Mouse (Mus musculus) heart, embryonic 14.5 days (tissue): ENCODE results near the gene Luzp1. TPM values are rescaled to one million over a fixed set of nuclear protein-coding genes. Genes with fewer than 3 reads are reported as not detected.

ENCODE experiments used
- ATAC-seq: fragments of 200-750 bp; cut with Nextera tagmentation; 2 replicates; pipeline ENCODE4 v1.8.0; 2017; ENCODE audit warnings: low read depth, moderate TSS enrichment; ENCODE audit not compliant: insufficient number of reproducible peaks, insufficient read depth, low FRiP score
- H3K27ac ChIP-seq, 2 experiments: fragments of 200-500 bp in 1 of 2; fragments of 300-500 bp in 1 of 2; sonication (generic) in 1 of 2; replicated peaks in 1 of 2; 2 replicates each; pipeline ENCODE4 v1.5.1; 2012 to 2014; ENCODE audit warnings: low read depth in 2 of 2, low read length in 2 of 2, control low read depth in 1 of 2, mild to moderate bottlenecking in 1 of 2, mixed read lengths in 1 of 2; ENCODE audit not compliant: control insufficient read depth in 1 of 2, insufficient read depth in 1 of 2
- H3K27me3 ChIP-seq: fragments of 300-500 bp; sonication (generic); 2 replicates; pipeline ENCODE4 v1.6.1; 2014; ENCODE audit warnings: mild to moderate bottlenecking, low read length, control low read depth; ENCODE audit not compliant: control insufficient read depth, insufficient read depth
- H3K36me3 ChIP-seq: fragments of 300-500 bp; sonication (generic); 2 replicates; pipeline ENCODE4 v1.6.1; 2014; ENCODE audit warnings: mild to moderate bottlenecking, control low read depth, low read length, mixed read lengths; ENCODE audit not compliant: control insufficient read depth, insufficient read depth
- H3K4me1 ChIP-seq, 2 experiments: fragments of 200-500 bp in 1 of 2; fragments of 300-500 bp in 1 of 2; sonication (generic) in 1 of 2; 2 replicates each; pipeline ENCODE4 v1.6.1; 2012 to 2014; ENCODE audit warnings: low read length in 2 of 2, control low read depth in 1 of 2, mixed read lengths in 1 of 2; ENCODE audit not compliant: control insufficient read depth in 2 of 2, insufficient read depth in 2 of 2
- H3K4me2 ChIP-seq: fragments of 300-500 bp; sonication (generic); 2 replicates; pipeline ENCODE4 v1.6.1; 2014; ENCODE audit warnings: mild to moderate bottlenecking, low read length
- H3K4me3 ChIP-seq, 2 experiments: fragments of 200-500 bp in 1 of 2; fragments of 300-500 bp in 1 of 2; sonication (generic) in 1 of 2; 2 replicates each; pipeline ENCODE4 v1.5.1; 2012 to 2014; ENCODE audit warnings: low read length in 2 of 2, mild to moderate bottlenecking in 2 of 2, control low read depth in 1 of 2, low read depth in 1 of 2, moderate library complexity in 1 of 2; ENCODE audit not compliant: control insufficient read depth in 1 of 2, insufficient read depth in 1 of 2
- H3K9ac ChIP-seq: fragments of 300-500 bp; sonication (generic); 2 replicates; pipeline ENCODE4 v1.6.1; 2014; ENCODE audit warnings: mild to moderate bottlenecking, low read length
- H3K9me3 ChIP-seq: fragments of 300-500 bp; sonication (generic); 2 replicates; pipeline ENCODE4 v1.6.1; 2016; ENCODE audit warnings: low read length, control low read depth; ENCODE audit not compliant: control insufficient read depth
- WGBS: fragments of 180-500 bp; shearing (Covaris S2); extraction: QIAGEN DNeasy Blood & Tissue Kit; methylation state at CpG from one replicate; pipeline ENCODE4 v1.1.7; 2014; 5-methylcytosine and 5-hydroxymethylcytosine counted together
- polyA plus RNA-seq: library from polyadenylated mRNA; unstranded; fragments of >200 nt; fragmentation: Nextera tagmentation; extraction: Ambion mirVana; gene quantifications from 2 replicates; pipeline ENCODE4 v1.2.1, GENCODE M21; 2014

The Luzp1 gene
- polyA plus RNA-seq, 1 experiment from 2014 or later = 90.5 TPM

DNA sequence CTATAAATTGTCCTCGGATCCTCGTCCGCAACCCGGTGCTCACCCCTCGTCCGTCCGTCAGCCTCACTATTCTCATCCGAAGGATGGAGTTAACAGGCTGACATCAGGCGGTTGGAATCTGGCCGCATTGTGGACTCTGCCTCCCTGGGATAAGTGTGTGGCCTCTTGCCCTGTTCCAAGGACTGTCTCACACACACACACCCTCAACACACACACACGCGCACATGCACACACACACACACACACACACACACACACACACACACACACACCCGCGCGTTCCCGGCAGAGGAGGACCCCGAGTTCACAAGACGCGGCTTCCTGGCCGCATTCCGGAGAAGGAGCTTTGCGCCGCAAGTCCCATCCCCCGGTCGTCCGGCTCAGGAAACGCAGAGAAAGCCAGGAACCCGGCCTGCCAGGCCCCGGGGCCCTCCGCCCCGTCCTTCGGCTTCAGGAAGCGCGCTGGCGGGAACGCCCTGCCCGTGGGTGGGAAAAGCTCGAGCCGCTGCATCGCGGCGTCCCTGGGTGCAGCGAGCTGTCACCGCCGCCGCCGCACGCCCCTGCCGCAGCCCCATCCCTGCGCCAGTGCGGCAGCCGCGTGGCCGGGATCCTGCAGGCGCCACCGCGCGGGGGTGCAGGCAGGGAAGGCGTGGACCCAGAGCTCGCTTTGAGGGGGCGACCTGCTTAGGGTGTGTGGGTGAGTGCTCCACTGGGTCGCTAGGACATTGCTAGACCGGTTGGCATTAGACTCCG lies 7.3 kb upstream of the Luzp1 start, which contains the start of gene 6030445D17Rik:
6030445D17Rik (plus strand) TSS at position 165 of the 753 bp plus-strand sequence.
- under 1% methylated on average over 62 of the region's 64 CpGs for WGBS
- ATAC-seq = peak; percentile 61
- H3K4me1 ChIP-seq = peaks cover 12 to 18% of the 10 kb centered on the region in 2 experiments
- peak within 1 kb of the TSS; percentile 89 for H3K4me2 ChIP-seq
- H3K27me3 ChIP-seq = 0 out of 2 replicates have a peak, but pooled peaks cover 4% of the 10 kb centered on the region
- no peaks in the 10 kb centered on the region for H3K36me3 ChIP-seq
- peak within 1 kb of the TSS; percentile 42 to 73 for H3K27ac ChIP-seq
- H3K9ac ChIP-seq = peak within 1 kb of the TSS; percentile 80
- H3K4me3 ChIP-seq = peak within 1 kb of the TSS; percentile 67 to 72
- H3K9me3 ChIP-seq = no peaks in the 10 kb centered on the region

DNA sequence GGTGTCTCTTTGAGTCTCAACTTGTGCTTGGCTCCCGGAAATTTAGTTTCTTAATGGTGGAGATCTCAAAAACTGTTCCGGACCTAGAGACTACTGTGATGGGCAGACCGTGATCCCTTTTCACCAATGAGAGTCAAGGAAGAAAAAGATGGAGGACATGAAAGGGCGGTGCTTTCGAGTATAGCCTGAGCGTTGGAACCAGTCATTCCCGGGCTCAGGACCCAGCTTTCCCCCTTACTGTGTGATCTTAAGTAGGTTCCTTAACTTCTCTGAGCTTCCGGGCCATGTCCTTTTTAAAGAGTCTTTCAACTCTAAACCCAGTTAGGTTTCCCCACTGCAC lies 6.8 kb upstream of the Luzp1 start:
- H3K27ac ChIP-seq = peak overlapping the region; percentile 42 to 73
- WGBS = 2% methylated on average over 8 of the region's 8 CpGs
- H3K4me1 ChIP-seq = peaks cover 12 to 18% of the 10 kb centered on the region in 2 experiments
- peak overlapping the region; percentile 89 for H3K4me2 ChIP-seq
- H3K9me3 ChIP-seq = no peaks in the 10 kb centered on the region
- H3K4me3 ChIP-seq = peak overlapping the region; percentile 67 to 72
- ATAC-seq = peak; percentile 29; the same call in 1 of the 2 replicates
- H3K9ac ChIP-seq = peak overlapping the region; percentile 80
- H3K27me3 ChIP-seq = 0 out of 2 replicates have a peak, but pooled peaks cover 4% of the 10 kb centered on the region
- no peaks in the 10 kb centered on the region for H3K36me3 ChIP-seq

DNA sequence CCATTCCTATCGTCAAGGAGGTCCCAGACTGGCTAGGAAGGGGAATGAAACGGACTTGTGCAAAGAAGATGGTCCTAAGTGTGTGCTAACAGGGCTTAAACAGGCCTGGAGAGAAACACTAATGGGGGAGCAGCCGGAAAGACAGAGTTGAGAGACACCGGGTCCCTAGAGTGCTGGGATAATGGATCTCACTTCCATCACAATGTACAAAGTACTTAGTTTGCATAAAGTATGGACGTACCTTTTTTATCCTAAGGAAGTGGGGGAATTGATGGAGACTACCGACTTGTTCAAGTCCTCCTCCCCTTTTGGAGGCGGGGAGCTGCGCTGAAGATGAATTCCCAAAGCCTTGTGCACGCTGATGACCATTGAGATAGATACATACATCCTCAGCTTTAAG lies 6.1 kb upstream of the Luzp1 start:
- WGBS = 37% methylated on average over 9 of the region's 9 CpGs
- H3K27me3 ChIP-seq = 0 out of 2 replicates have a peak, but pooled peaks cover 4% of the 10 kb centered on the region
- no peak overlapping the region for H3K27ac ChIP-seq
- no peaks in the 10 kb centered on the region for H3K36me3 ChIP-seq
- H3K4me3 ChIP-seq = peak overlapping the region; percentile 67 to 72; a peak in 2 of 4 replicates
- H3K4me2 ChIP-seq = peak overlapping the region; percentile 89
- no peaks in the 10 kb centered on the region for H3K9me3 ChIP-seq
- no peak overlapping the region; the same call in 1 of the 2 replicates for H3K9ac ChIP-seq
- no peak for ATAC-seq
- peaks cover 12 to 18% of the 10 kb centered on the region in 2 experiments for H3K4me1 ChIP-seq

DNA sequence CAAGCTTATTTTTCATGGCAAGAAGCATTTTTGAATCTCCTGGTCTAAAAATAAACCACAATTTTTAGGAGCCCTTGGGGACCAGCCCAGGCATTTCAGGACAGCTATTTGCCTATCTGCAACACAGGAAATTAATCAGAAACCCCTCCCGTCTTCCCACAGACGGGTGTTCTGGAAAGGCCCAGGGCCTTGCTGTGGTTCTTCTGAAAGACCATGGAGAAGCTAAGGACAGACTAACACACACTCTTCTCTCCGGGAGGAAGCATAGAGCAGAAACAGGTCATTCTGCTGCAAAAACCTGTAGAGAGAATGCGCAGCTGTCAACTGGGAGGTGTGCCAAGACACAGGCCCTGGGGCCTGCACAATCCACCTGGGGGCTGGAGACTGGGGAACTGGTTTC lies 3.3 kb upstream of the Luzp1 start:
- WGBS = 20% methylated on average over 4 of the region's 4 CpGs
- peaks cover 15 to 26% of the 10 kb centered on the region in 2 experiments for H3K4me1 ChIP-seq
- peak overlapping the region; percentile 29; the same call in 1 of the 2 replicates for H3K4me2 ChIP-seq
- ATAC-seq = no peak
- H3K9me3 ChIP-seq = no peaks in the 10 kb centered on the region
- no peak overlapping the region for H3K4me3 ChIP-seq
- H3K27me3 ChIP-seq = 0 out of 2 replicates have a peak, but pooled peaks cover 4% of the 10 kb centered on the region
- H3K9ac ChIP-seq = peak overlapping the region; percentile 38; the same call in 1 of the 2 replicates
- peak overlapping the region; percentile 53 to 72; a peak in 3 of 4 replicates for H3K27ac ChIP-seq
- H3K36me3 ChIP-seq = no peaks in the 10 kb centered on the region

DNA sequence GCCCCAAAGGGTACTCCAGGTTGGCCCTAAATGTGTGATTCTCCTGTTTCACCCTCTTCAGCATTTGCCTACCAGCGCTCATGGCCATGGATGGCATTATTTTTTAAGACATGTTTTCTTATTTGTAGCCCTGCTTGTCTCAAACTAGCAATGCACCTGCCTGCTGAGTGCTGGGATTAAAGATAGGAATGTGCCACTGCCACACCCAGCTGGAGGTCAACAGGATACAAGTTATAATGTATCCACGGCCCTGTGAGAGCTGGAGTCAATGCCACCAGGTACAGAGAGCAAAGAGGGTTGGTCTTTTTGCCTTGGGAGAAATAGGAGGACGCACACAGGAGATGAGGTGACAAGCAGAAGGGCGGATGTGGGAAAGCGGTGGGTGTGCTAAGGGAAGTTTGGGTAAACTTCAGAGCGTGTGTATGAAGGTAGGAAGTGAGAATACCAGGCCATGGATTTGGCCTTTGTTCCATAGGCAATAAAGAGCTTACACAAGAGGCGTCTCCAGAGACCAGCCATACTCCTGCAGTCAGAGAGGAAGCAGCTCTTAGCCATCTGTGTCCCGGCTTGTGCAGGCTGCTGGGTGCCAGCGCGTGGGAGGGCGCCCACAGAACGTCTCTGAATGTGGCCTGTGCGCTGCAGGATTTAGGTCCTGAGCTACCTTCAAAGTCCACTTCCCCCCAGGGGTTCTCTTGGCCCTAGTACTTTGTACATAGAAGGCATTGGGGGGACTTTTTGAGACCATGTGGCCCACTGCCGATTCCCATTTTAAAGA lies 821 bp upstream of the Luzp1 start:
- Histone ChIP-seq H3K9ac (no peak overlapping the region), H3K36me3 (no peaks in the 10 kb centered on the region), H3K27me3 (no peaks in the 10 kb centered on the region), H3K9me3 (no peaks in the 10 kb centered on the region), H3K4me2 (peak overlapping the region; percentile 70), H3K27ac (0 out of 4 replicates have a peak overlapping the region, but pooled peaks of 1 of the 2 experiments have one; percentile 99), H3K4me1 (peaks cover 7 to 42% of the 10 kb centered on the region in 2 experiments), H3K4me3 (peak overlapping the region in 1 of 2 experiments; percentile 97; a peak in 1 of 4 replicates)
- no peak for ATAC-seq
- 80% methylated on average over 14 of the region's 14 CpGs for WGBS

DNA sequence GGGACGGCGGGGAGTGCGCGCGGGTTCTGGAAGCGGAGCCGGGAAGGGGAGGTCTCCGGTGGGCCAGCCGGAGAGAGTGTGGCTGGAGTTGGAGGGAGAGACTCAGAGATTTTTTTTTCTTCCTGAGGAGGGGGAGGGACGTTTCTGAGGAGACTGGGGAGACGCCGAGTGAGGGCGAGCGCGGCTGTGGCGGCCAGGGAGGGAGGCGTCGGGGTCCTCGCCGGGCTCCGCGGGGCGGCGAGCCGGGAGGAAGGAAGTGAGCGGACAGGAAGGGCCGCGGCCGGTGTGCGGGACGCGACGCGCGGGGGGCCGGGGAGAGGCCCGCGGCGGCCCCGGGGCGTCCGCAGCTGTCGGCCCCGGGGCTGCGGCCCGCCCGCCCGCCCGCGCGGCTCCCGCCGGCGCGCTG lies 383 bp downstream of the Luzp1 start:
- Histone ChIP-seq H3K27me3 (no peaks in the 10 kb centered on the region), H3K27ac (peak overlapping the region; percentile 94 to 99), H3K4me1 (peaks cover 7 to 51% of the 10 kb centered on the region in 2 experiments), H3K4me3 (peak overlapping the region; percentile 72 to 97), H3K9ac (peak overlapping the region; percentile 97), H3K4me2 (peak overlapping the region; percentile 70), H3K9me3 (no peaks in the 10 kb centered on the region), H3K36me3 (no peaks in the 10 kb centered on the region)
- ATAC-seq = peak; percentile 84
- under 1% methylated on average over 34 of the region's 55 CpGs for WGBS

DNA sequence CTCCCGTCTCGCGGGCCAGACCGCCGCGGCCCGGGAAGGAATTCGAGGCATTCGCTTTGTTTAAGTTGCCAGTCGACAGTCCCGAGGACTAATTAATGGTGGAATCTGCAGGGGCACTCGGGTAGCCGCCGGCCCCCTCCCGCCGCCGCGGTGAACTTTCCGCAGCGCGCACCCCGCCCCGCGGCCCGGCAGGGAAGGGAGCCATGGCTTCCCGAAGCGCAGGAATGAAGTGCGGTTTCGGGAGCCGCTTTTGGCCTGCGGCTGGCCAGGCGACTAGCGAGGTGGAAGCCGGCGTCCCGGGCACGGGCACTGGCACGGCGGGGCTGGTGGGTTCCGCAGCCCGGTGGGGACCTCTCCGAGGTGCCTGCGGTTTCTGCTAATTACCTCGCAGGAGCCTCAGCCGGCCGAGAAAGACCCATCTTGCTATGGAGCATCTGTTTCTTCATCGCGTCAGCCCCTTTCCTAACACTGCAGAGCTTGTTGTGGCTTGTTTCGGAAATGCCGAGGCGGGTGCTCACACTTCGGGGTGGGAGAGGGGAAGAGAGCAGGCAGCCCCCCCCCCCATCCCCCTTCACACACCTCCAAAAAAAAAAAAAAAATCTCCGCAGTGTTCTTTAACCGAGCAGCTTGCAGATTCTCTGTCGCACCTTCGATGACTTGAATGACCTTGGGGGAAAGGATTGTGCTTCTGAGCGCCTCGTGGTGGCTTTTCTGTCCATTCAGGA lies 948 bp downstream of the Luzp1 start:
- Histone ChIP-seq H3K36me3 (no peaks in the 10 kb centered on the region), H3K4me3 (peak overlapping the region; percentile 72 to 97), H3K4me2 (peak overlapping the region; percentile 70), H3K27me3 (no peaks in the 10 kb centered on the region), H3K4me1 (peaks cover 7 to 51% of the 10 kb centered on the region in 2 experiments), H3K9ac (peak overlapping the region; percentile 97), H3K9me3 (no peaks in the 10 kb centered on the region), H3K27ac (peak overlapping the region; percentile 94 to 99)
- ATAC-seq = no peak
- under 1% methylated on average over 57 of the region's 58 CpGs for WGBS
